Mouse (Mus musculus): Measurements from ENCODE around the gene Efhc2.

The Efhc2 gene

DNA sequence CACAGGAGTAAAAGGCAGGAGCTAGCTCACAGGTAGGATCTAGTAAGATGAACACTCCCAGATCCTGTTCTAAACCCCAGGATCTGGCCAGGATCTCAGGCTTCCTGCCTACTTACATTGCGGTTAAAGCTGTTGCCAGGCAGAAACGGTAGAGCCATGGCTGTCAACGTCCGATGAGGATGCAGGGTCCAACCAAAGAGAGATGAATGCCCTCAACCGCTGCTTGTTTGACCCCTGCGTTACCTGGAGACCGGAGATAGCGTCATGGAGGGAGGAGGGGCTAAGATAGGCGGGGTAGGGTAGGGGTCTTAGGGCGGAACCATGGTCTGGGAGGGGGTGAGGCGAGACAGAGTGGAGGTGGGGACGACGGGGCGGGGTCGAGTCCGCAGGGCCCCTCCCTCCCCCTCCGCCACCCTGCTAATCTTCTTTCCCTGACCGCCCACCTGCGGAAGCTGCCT lies at the start of gene Efhc2:
Efhc2 (minus strand) TSS at position 243 of the 458 bp plus-strand sequence.
- DNase-seq (ENCODE audit: low spot score in 2 of 2): peak in 1 of 2 experiments; percentile 0

DNA sequence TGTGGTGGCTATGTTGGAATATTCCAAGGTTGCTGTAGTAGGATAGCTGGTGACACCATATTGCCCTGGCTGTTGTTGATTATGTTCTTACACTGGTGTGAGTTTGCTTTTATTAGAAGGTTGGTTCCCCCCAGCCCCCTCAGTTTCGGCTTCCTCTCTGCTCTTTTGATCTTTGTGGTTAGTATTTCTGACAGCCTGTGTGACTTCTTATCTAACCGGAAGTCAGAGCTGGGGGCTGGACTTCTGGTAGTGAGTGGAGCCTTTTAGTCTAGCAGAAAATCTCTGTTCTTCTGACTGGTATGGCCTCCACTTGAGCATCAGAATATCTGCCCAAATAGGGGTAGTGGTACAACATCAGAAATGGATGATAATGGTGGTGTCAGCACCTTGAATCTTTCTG lies 45.9 kb upstream of the Efhc2 start:
- DNase-seq (ENCODE audit: low spot score in 2 of 2): peak; percentile 22 to 41

DNA sequence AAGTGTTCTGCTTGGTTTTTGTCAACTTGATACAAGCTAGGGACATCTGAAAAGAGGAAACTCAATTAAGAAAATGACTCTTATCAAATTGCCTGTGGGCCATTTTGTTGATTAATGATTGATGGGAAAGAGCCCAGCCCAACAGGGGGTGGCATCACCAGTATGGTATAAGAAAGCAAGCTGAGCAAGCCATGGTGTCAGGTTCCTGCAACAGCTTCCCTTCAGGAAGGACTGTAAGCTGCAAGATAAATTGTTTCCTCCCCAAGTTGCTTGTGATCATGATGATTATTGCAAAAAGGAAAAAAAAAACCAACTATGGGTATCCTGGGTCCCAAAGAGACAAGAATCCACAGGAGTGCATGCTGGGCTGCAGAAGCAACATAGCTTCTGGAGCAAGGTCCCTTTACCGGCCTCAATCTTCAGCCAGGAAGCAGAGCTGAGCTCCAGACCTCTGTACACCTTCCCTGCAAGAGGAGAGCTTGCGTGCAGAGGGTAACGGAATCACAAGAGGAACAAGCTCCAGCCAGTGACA lies 18.8 kb downstream of the Efhc2 start:
- DNase-seq (ENCODE audit: low spot score in 2 of 2): no peak

DNA sequence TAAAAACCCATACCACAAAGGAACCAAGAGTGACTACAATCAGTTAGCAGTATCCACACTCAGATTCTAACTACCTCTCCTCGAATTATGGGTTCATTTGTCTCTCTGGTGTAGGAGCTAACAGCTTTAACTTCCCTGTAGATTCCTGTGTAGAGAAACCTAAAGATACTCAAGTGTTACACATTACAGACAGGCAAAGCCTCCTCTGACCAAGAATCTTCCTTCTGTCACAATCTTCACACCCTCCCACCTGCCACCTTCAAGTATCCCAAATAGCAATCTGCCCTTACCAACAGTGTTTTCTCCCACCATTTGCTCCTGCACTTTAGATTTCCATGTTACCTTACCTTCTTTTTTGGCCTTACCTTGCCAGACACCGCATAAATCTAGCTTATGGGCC lies 35.3 kb downstream of the Efhc2 start:
- no peak for DNase-seq (ENCODE audit: low spot score in 2 of 2)

DNA sequence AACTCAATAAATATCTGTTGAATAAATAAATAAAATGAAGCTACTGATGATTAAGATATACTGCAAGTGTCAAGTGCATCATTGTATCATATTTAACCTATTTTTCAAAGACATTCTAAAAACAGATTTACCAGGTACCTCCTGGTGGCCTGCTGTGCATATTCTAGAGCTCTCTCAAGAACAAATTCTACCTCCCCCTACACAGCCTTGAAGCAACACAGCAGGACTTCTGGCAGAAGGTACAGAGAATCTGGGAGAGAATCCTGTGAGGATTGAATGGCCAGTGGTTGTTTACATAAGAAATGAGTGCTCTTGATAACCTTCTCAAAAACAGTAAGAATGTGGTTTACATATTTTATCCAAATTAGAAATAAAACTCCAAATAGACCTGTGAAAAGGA lies 94.0 kb downstream of the Efhc2 start:
- no peak for DNase-seq (ENCODE audit: low spot score in 2 of 2)

DNA sequence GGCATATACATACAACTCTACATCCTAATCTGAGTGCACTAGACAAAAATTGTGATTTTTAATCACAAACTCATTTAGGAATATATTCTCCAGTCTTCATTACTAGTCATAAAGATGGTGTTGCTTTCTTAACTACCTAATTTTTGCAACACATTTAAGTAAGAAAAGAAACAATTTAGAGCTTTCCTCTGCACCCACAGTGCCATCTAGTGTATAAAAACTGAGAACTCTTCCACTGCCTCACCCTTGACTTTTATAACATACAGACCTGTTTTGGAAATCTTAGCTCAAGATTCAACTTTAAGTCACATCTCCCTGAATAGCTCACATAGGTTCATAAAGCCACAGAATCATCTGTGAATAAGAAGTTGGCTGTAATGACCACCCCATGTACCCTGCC lies 101.7 kb downstream of the Efhc2 start:
- no peak for DNase-seq (ENCODE audit: low spot score in 2 of 2)

DNA sequence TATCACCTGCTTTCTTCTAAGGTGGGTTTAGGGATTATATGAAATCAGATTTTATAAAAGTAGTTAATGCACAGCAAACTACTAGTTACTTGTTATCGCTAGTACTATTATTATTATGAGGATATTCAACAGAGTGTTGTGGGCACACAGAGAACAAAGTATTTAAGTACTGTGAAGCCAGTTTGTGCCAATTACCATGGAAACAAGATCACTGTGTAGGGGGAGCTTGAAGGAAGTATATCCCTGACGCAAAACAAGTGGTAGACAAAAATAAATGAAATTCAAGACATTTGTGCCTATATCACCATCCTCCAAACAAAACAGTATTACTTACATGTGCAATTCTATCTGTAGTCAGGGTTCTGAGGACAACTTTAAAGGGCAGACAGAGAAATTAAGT lies 105.7 kb downstream of the Efhc2 start:
- no peak for DNase-seq (ENCODE audit: low spot score in 2 of 2)

DNA sequence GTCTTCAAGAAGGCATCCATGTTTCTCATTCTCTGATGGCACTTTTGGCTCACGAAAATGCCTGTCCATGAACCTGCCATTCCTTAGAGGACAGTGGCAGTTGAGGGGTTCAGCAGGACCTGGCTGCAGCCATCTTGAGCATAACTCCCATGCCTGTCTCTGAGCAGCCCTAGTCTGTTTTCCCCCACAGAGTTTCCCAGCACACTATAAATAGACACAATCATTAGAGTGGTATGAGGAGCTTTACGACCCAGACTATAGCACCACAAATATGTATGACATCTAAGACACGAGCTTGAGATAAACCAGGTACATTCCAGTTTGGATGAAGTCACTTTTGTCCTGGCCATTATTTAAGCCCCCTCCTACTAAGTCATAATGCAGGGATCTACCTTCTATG lies 143.4 kb downstream of the Efhc2 start:
- no peak for DNase-seq (ENCODE audit: low spot score in 2 of 2)

DNA sequence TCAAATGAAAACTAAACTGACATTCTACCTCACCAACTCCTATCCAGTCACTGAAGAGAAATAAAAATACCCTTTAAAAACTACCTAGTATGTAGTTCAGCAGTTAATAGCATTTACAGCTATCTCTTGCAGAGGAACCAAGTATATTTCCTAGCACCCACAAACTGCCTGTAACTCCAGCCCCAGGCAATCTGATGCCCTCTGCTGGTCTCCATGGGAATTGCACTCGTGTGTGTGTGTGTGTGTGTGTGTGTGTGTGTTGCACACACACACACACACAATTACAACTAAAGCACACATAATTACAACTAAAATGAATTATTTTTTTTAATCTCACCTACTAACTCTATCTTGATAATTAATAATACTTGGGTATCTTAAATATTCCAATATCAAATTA lies 153.5 kb downstream of the Efhc2 start:
- no peak for DNase-seq (ENCODE audit: low spot score in 2 of 2)

Data from natural killer cell, adult 2 months (primary cell).